Mouse (Mus musculus) hindbrain, embryonic 16.5 days (tissue): ENCODE results near the gene Foxl1. TPM values are rescaled to one million over a fixed set of nuclear protein-coding genes. Genes with fewer than 3 reads are reported as not detected.

Source experiments
- ATAC-seq: fragments of 200-750 bp; cut with Nextera tagmentation; 2 replicates; pipeline ENCODE4 v1.8.0; 2017; ENCODE audit warnings: moderate TSS enrichment, moderate library complexity
- H3K27ac ChIP-seq: fragments of 300-500 bp; sonication (generic); 2 replicates; pipeline ENCODE4 v1.5.1; 2014; ENCODE audit warnings: low read depth, mild to moderate bottlenecking, control low read depth, low read length, moderate library complexity
- H3K27me3 ChIP-seq: fragments of 300-500 bp; sonication (generic); replicated peaks from 2 replicates; pipeline ENCODE4 v1.6.1; 2014; ENCODE audit warnings: low read length; ENCODE audit not compliant: control insufficient read depth, insufficient read depth
- H3K36me3 ChIP-seq: fragments of 300-500 bp; sonication (generic); 2 replicates; pipeline ENCODE4 v1.6.1; 2014; ENCODE audit warnings: mild to moderate bottlenecking, low read length, moderate library complexity, mixed read lengths; ENCODE audit not compliant: control insufficient read depth, insufficient read depth
- H3K4me1 ChIP-seq: fragments of 300-500 bp; sonication (generic); 2 replicates; pipeline ENCODE4 v1.6.1; 2014; ENCODE audit warnings: low read depth, low read length; ENCODE audit not compliant: control insufficient read depth, insufficient read depth
- H3K4me2 ChIP-seq: fragments of 300-500 bp; sonication (generic); 2 replicates; pipeline ENCODE4 v1.6.1; 2014; ENCODE audit warnings: mild to moderate bottlenecking, low read length, control low read depth, moderate library complexity
- H3K4me3 ChIP-seq: fragments of 300-500 bp; sonication (generic); 2 replicates; pipeline ENCODE4 v1.5.1; 2014; ENCODE audit warnings: mild to moderate bottlenecking, low read length, control low read depth, moderate library complexity
- H3K9ac ChIP-seq: fragments of 300-500 bp; sonication (generic); 2 replicates; pipeline ENCODE4 v1.6.1; 2014; ENCODE audit warnings: low read depth, mild to moderate bottlenecking, control low read depth, low read length, moderate library complexity
- H3K9me3 ChIP-seq: fragments of 300-500 bp; sonication (generic); 2 replicates; pipeline ENCODE4 v1.6.1; 2014; ENCODE audit warnings: mild to moderate bottlenecking, low read length, moderate library complexity; ENCODE audit not compliant: control insufficient read depth
- WGBS: fragments of 180-500 bp; shearing (Covaris S2); extraction: QIAGEN DNeasy Blood & Tissue Kit; methylation state at CpG from one replicate; pipeline ENCODE4 v1.1.7; 2014; 5-methylcytosine and 5-hydroxymethylcytosine counted together
- microRNA-seq: library from miRNA; unstranded; fragments of <30 nt; microRNA quantifications from one replicate; pipeline ENCODE4, GENCODE M21; 2017
- polyA plus RNA-seq: library from polyadenylated mRNA; unstranded; fragments of >200 nt; fragmentation: Nextera tagmentation; extraction: Ambion mirVana; gene quantifications from 2 replicates; pipeline ENCODE4 v1.2.1, GENCODE M21; 2015

Foxl1 gene
- polyA plus RNA-seq, 1 experiment from 2014 or later: 0.09 TPM

- no peaks in the 10 kb centered on the region for H3K27me3 ChIP-seq
- H3K4me3 ChIP-seq: no peak overlapping the region
- no peak overlapping the region for H3K27ac ChIP-seq
- no peaks in the 10 kb centered on the region for H3K9me3 ChIP-seq
- H3K4me1 ChIP-seq: no peaks in the 10 kb centered on the region
- H3K36me3 ChIP-seq: no peaks in the 10 kb centered on the region
- H3K9ac ChIP-seq: no peak overlapping the region
- 67% methylated on average over 27 of the region's 27 CpGs for WGBS
- H3K4me2 ChIP-seq: no peak overlapping the region
- no peak for ATAC-seq
These were observed 43.1 kb downstream of the Foxl1 start for GRCm38 (mm10) chr8:121170626-121171552.

GRCm38 (mm10) chr8:121172567-121172966 is 44.8 kb downstream of the Foxl1 start:
- 79% methylated on average over 8 of the region's 8 CpGs for WGBS
- H3K36me3 ChIP-seq: no peaks in the 10 kb centered on the region
- ATAC-seq: no peak

GRCm38 (mm10) chr8:121174178-121174577 is 46.4 kb downstream of the Foxl1 start:
- Histone ChIP-seq H3K4me3 (no peak overlapping the region), H3K27me3 (no peaks in the 10 kb centered on the region), H3K9me3 (no peaks in the 10 kb centered on the region), H3K4me2 (no peak overlapping the region), H3K36me3 (no peaks in the 10 kb centered on the region), H3K4me1 (no peaks in the 10 kb centered on the region), H3K9ac (no peak overlapping the region), H3K27ac (no peak overlapping the region)
- 74% methylated on average over 10 of the region's 10 CpGs for WGBS
- ATAC-seq: no peak

More at GRCm38 (mm10) chr8:121172567-121172966, 44.8 kb downstream of the Foxl1 start:
- Histone ChIP-seq H3K9ac (no peak overlapping the region), H3K4me2 (no peak overlapping the region), H3K4me3 (no peak overlapping the region), H3K27ac (no peak overlapping the region), H3K4me1 (no peaks in the 10 kb centered on the region), H3K9me3 (no peaks in the 10 kb centered on the region), H3K27me3 (no peaks in the 10 kb centered on the region)

GRCm38 (mm10) chr8:121174721-121175539 is 47.2 kb downstream of the Foxl1 start:
- no peaks in the 10 kb centered on the region for H3K36me3 ChIP-seq
- H3K27ac ChIP-seq: no peak overlapping the region
- H3K9me3 ChIP-seq: no peaks in the 10 kb centered on the region
- no peak overlapping the region for H3K4me3 ChIP-seq
- ATAC-seq: no peak
- WGBS: 46% methylated on average over 29 of the region's 30 CpGs
- H3K9ac ChIP-seq: no peak overlapping the region
- no peaks in the 10 kb centered on the region for H3K4me1 ChIP-seq
- H3K27me3 ChIP-seq: no peaks in the 10 kb centered on the region
- no peak overlapping the region for H3K4me2 ChIP-seq

- ATAC-seq: no peak
- Histone ChIP-seq H3K9me3 (no peaks in the 10 kb centered on the region), H3K27me3 (no peaks in the 10 kb centered on the region)
These were observed 47.9 kb downstream of the Foxl1 start for GRCm38 (mm10) chr8:121175540-121176090.

GRCm38 (mm10) chr8:121176291-121176690 is 48.6 kb downstream of the Foxl1 start:
- WGBS: 31% methylated on average over 3 of the region's 3 CpGs
- no peaks in the 10 kb centered on the region for H3K9me3 ChIP-seq
- no peak overlapping the region for H3K4me2 ChIP-seq
- no peak for ATAC-seq
- H3K4me3 ChIP-seq: no peak overlapping the region
- H3K4me1 ChIP-seq: peaks cover 6% of the 10 kb centered on the region
- H3K27ac ChIP-seq: no peak overlapping the region
- no peak overlapping the region for H3K9ac ChIP-seq
- H3K27me3 ChIP-seq: no peaks in the 10 kb centered on the region
- no peaks in the 10 kb centered on the region for H3K36me3 ChIP-seq

More at GRCm38 (mm10) chr8:121175540-121176090, 47.9 kb downstream of the Foxl1 start:
- Histone ChIP-seq H3K27ac (no peak overlapping the region), H3K9ac (no peak overlapping the region), H3K4me2 (no peak overlapping the region), H3K4me1 (peaks cover 1% of the 10 kb centered on the region), H3K36me3 (no peaks in the 10 kb centered on the region), H3K4me3 (no peak overlapping the region)
- WGBS: 75% methylated on average over 8 of the region's 8 CpGs

Small RNA genes lying within 50 kb of the gene (microRNA-seq; reads per million reads assigned to microRNA genes)
- gene Gm27530: not detected

Other genes starting within 250 kb of the Foxl1 start
- gene Foxf1, start 43.6 kb upstream of the Foxl1 start, polyA plus RNA-seq: 1.1 and 1.3 TPM in 2 replicates
- gene Mthfsd, start 19.5 kb upstream of the Foxl1 start, polyA plus RNA-seq: 45.2 and 46.3 TPM in 2 replicates
- gene Foxc2, start 11.8 kb upstream of the Foxl1 start, polyA plus RNA-seq: 1.9 and 2.8 TPM in 2 replicates